In genomic region chr7:100555431-100555951, GRCm38 (mm10) we compare ENCODE assay signal across 8 mouse cellular contexts. TPM values are rescaled to one million over a fixed set of nuclear protein-coding genes. Genes with fewer than 3 reads are reported as not detected.
DNase-seq lines count a peak whose midpoint lies in the region; ATAC-seq and TF ChIP-seq lines count a peak whose summit lies in the region.

No protein-coding gene starts in this region.

- no peak for TF ChIP-seq POLR2A in ES-Bruce4 (IDR thresholded peaks at IDR 0.05; ENCODE audit: insufficient read depth, low read length)

- H3K27me3 ChIP-seq in ES-Bruce4 (ENCODE audit: control insufficient read depth, insufficient read depth, low read length, poor library complexity, severe bottlenecking) = no peaks in the 10 kb centered on the region
- no peaks in the 10 kb centered on the region for H3K27me3 ChIP-seq in intestine, embryonic 16.5 days (replicated peaks; ENCODE audit: control insufficient read depth, insufficient read depth, low read length)
- no peaks in the 10 kb centered on the region for H3K27me3 ChIP-seq in liver, embryonic 12.5 days (replicated peaks)

- WGBS in intestine, embryonic 16.5 days = 35% methylated on average over 13 of the region's 13 CpGs
- 75% methylated on average over 13 of the region's 13 CpGs for WGBS in liver, embryonic 12.5 days (ENCODE audit: insufficient replicate concordance)

- ATAC-seq in intestine, embryonic 16.5 days = peak; percentile 74
- ATAC-seq in liver, embryonic 12.5 days = no peak

- H3K9me3 ChIP-seq in ES-Bruce4 (replicated peaks; ENCODE audit: control insufficient read depth, insufficient read depth, low read length, poor library complexity, severe bottlenecking) = no peaks in the 10 kb centered on the region
- no peaks in the 10 kb centered on the region for H3K9me3 ChIP-seq in intestine, embryonic 16.5 days (ENCODE audit: control insufficient read depth, low read length)
- no peaks in the 10 kb centered on the region for H3K9me3 ChIP-seq in liver, embryonic 12.5 days (replicated peaks)

- no peak for TF ChIP-seq EP300 in ES-Bruce4 (IDR thresholded peaks at IDR 0.05; ENCODE audit: insufficient read depth, low read depth, low read length)

- no peak overlapping the region for H3K27ac ChIP-seq in ES-Bruce4 (ENCODE audit: insufficient read depth, low read length)
- peak overlapping the region; percentile 93 for H3K27ac ChIP-seq in intestine, embryonic 16.5 days (ENCODE audit: low read length)
- peak overlapping the region; percentile 45 for H3K27ac ChIP-seq in liver, embryonic 12.5 days

- H3K4me1 ChIP-seq in ES-Bruce4 (ENCODE audit: control insufficient read depth, insufficient read depth, low read length) = no peaks in the 10 kb centered on the region
- peaks cover 14% of the 10 kb centered on the region for H3K4me1 ChIP-seq in intestine, embryonic 16.5 days (ENCODE audit: control insufficient read depth, insufficient read depth, low read length)
- H3K4me1 ChIP-seq in liver, embryonic 12.5 days = peaks cover 48% of the 10 kb centered on the region

- H3K4me2 ChIP-seq in intestine, embryonic 16.5 days (ENCODE audit: low read depth, low read length) = peak overlapping the region; percentile 17
- H3K4me2 ChIP-seq in liver, embryonic 12.5 days = no peak overlapping the region

- DNase-seq in cerebellum, adult 9-11 months = peak; percentile 60
- DNase-seq in frontal cortex, postnatal 10 days (ENCODE audit: low spot score in 2 of 2) = peak; percentile 36 to 44
- peak; percentile 59 for DNase-seq in right cerebral cortex, postnatal 25 days
- no peak for DNase-seq in thymus, postnatal 0 days (ENCODE audit: low spot score)
- DNase-seq in kidney, adult 9 months = no peak

- no peak overlapping the region for H3K9ac ChIP-seq in ES-Bruce4 (ENCODE audit: low read depth, poor library complexity, severe bottlenecking)
- peak overlapping the region; percentile 49; the same call in 1 of the 2 replicates for H3K9ac ChIP-seq in intestine, embryonic 16.5 days (ENCODE audit: low read depth, low read length)
- H3K9ac ChIP-seq in liver, embryonic 12.5 days = no peak overlapping the region

- H3K36me3 ChIP-seq in ES-Bruce4 (ENCODE audit: control insufficient read depth, insufficient read depth, low read length, poor library complexity, severe bottlenecking) = no peaks in the 10 kb centered on the region
- H3K36me3 ChIP-seq in intestine, embryonic 16.5 days (ENCODE audit: control insufficient read depth, insufficient read depth, low read length) = no peaks in the 10 kb centered on the region
- H3K36me3 ChIP-seq in liver, embryonic 12.5 days = peaks cover 17% of the 10 kb centered on the region; the same call in 1 of the 2 replicates

- no peak for TF ChIP-seq CTCF in ES-Bruce4 (IDR thresholded peaks at IDR 0.05; ENCODE audit: low read depth, low read length)

- H3K4me3 ChIP-seq in ES-Bruce4 (ENCODE audit: low read depth, low read length) = 0 out of 2 replicates have a peak overlapping the region, but pooled peaks have one; percentile 1
- H3K4me3 ChIP-seq in intestine, embryonic 16.5 days (ENCODE audit: low read length) = peak overlapping the region; percentile 6; the same call in 1 of the 2 replicates
- no peak overlapping the region for H3K4me3 ChIP-seq in liver, embryonic 12.5 days

RNA-seq across cellular contexts. Expression of gene Coa4, which starts 18.6 kb away (rescaled TPM):
- polyA plus RNA-seq in ES-Bruce4 (2011; ENCODE audit: insufficient read depth, insufficient read length, low read depth, missing spikeins) = 9.2 and 14.6 TPM in 2 replicates
- 59.2 and 59.3 TPM in 2 replicates for polyA plus RNA-seq in intestine, embryonic 16.5 days (2015; fragmentation: Nextera tagmentation; extraction: Ambion mirVana)
- polyA plus RNA-seq in liver, embryonic 12.5 days (2016; fragmentation: Nextera tagmentation; extraction: Ambion mirVana) = 15.1 and 18.1 TPM in 2 replicates
- polyA plus RNA-seq in thymus, postnatal 0 days (2015; fragmentation: Nextera tagmentation; extraction: Ambion mirVana) = 18.4 and 18.6 TPM in 2 replicates

RNA-seq across cellular contexts. Expression of gene Dnajb13, which starts 40.7 kb away (rescaled TPM):
- polyA plus RNA-seq in ES-Bruce4 (2011; ENCODE audit: insufficient read depth, insufficient read length, low read depth, missing spikeins) = 0.39 TPM in 1 of 2 replicates, not detected in the other
- polyA plus RNA-seq in intestine, embryonic 16.5 days (2015; fragmentation: Nextera tagmentation; extraction: Ambion mirVana) = 0.48 and 0.50 TPM in 2 replicates
- 2.5 TPM in 2 replicates for polyA plus RNA-seq in liver, embryonic 12.5 days (2016; fragmentation: Nextera tagmentation; extraction: Ambion mirVana)
- 1.7 TPM in 2 replicates for polyA plus RNA-seq in thymus, postnatal 0 days (2015; fragmentation: Nextera tagmentation; extraction: Ambion mirVana)

RNA-seq across cellular contexts. Expression of gene Rab6a, which starts 51.7 kb away (rescaled TPM):
- 137 and 148 TPM in 2 replicates for polyA plus RNA-seq in ES-Bruce4 (2011; ENCODE audit: insufficient read depth, insufficient read length, low read depth, missing spikeins)
- polyA plus RNA-seq in intestine, embryonic 16.5 days (2015; fragmentation: Nextera tagmentation; extraction: Ambion mirVana) = 85.7 and 89.7 TPM in 2 replicates
- polyA plus RNA-seq in liver, embryonic 12.5 days (2016; fragmentation: Nextera tagmentation; extraction: Ambion mirVana) = 60.7 and 62.0 TPM in 2 replicates
- polyA plus RNA-seq in thymus, postnatal 0 days (2015; fragmentation: Nextera tagmentation; extraction: Ambion mirVana) = 44.4 and 47.4 TPM in 2 replicates

RNA-seq across cellular contexts. Expression of gene Mrpl48, which starts 52.6 kb away (rescaled TPM):
- polyA plus RNA-seq in ES-Bruce4 (2011; ENCODE audit: insufficient read depth, insufficient read length, low read depth, missing spikeins) = 57.4 and 68.8 TPM in 2 replicates
- polyA plus RNA-seq in intestine, embryonic 16.5 days (2015; fragmentation: Nextera tagmentation; extraction: Ambion mirVana) = 85.9 and 89.2 TPM in 2 replicates
- 53.2 and 56.3 TPM in 2 replicates for polyA plus RNA-seq in liver, embryonic 12.5 days (2016; fragmentation: Nextera tagmentation; extraction: Ambion mirVana)
- 102 TPM in 2 replicates for polyA plus RNA-seq in thymus, postnatal 0 days (2015; fragmentation: Nextera tagmentation; extraction: Ambion mirVana)

Comparison
In these comparisons a context has a peak if more than half of its experiments do, and no peak if none do; other contexts are left out.
1. DNase-seq: peak in cerebellum, adult 9-11 months (single experiment), frontal cortex, postnatal 10 days (2 of 2) and right cerebral cortex, postnatal 25 days (single experiment); none in thymus, postnatal 0 days (single experiment) and kidney, adult 9 months (single experiment).